Mouse (Mus musculus) cerebellum, postnatal 36 days (tissue): Measurements from ENCODE around the gene Pgbd1.
"Not testable (repeated sequence)": the region's sequence is repeated elsewhere in the genome, so short reads cannot be mapped to it uniquely, and the experiment has no call there.

Experiments used
- DNase-seq, 2 experiments: peaks; one replicate each; pipeline ENCODE4 v3.0.0; 2021 to 2022; ENCODE audit warnings: mixed read lengths in 2 of 2

Gene Pgbd1

GRCm38 (mm10) chr13:21440503-21441206, at the start of gene Pgbd1:
Pgbd1 (minus strand) TSS chr13:21441058.
- peak; percentile 77 to 79 for DNase-seq

DNA sequence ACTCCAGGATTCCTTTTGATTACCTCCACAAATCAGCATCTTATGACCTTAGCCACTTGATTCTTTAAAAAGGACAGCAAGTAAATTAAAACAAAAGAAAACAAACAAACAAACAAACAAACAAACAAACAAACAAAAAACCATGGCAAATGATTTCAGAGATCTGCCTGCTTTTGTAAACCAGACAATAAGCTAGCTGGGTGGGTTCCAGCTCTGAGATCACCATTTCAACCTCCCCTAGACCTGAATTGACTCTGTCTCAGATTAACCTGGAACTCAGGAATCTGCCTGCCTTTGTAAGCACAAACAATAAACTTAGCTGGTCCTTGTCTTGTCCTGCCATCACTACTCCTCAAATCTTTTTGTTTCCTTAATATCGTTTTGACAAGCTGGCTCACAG, 46.0 kb upstream of the Pgbd1 start:
- no peak for DNase-seq

GRCm38 (mm10) chr13:21478759-21479670, 38.2 kb upstream of the Pgbd1 start, which contains the start of the genes Zkscan4 and Gm10065:
Zkscan4 (plus strand) TSS chr13:21478907.
Gm10065 (minus strand) TSS chr13:21479441.
- DNase-seq = peak; percentile 76 to 86

DNA sequence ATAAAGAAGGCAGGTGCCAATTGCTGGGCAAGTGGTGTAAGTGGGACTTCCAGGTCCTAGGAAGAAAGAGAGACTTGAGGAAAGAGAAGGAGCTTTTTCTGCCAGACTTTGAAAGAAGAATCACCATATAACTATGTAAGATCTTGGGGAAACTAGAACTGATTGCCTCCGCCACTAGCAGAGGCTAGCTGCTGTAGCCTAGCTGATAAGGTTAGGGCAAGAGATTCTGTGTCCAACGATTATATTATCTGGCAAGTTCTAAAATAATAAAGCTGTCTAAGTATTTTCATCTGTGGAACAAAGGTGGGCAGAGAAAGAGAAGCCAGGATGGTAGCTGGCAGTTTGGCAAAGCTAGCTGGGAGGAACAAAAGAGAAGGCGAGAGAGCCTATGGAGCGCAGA, 31.6 kb upstream of the Pgbd1 start:
- no peak for DNase-seq

- DNase-seq = no peak
These were observed 28.2 kb upstream of the Pgbd1 start for GRCm38 (mm10) chr13:21469097-21469496.

DNA sequence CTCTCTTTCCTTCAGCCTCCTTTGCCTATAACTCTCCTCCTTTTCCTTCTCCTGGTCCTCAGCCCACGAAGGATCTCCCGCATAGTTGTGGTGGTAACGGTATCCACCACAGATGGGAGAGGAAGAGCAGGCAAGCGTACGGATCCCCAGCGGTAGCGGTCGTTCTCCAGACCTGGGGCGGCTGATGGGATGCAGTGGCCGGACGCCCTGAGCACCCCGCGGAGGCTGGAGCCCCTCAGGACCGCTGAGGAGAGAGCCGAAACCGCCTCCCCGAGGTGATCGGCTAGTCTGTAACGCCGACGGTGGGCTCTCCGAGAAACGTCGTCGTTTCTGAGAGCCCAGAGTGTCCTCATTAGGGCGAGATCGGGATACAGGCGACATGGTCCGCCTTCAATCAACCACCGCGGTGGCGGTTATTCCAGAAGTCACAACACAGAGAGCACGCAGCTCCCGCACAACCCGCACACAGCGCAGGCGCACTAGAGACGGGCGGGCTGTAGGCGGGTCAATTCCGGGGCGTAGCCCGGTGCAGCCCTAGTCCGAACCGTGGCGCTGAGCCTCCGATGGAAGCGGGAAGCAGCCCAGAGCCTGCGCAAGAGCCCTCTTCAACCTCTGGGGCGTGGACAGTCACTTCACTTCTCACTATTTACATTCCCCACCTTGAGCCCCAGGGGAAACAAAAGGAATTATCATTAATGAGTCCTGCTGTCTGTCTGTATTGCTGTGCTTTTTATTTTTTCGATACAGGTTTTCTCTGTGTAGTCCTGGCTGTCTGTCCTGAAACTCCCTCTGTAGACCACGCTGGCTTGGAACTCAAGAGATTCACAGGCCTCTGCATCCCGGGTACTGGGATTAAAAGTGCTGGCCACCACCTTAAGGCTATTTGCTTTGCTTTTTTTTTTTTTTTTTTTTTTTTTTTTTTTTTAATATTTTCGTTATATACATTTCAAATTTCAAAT, 27.5 kb upstream of the Pgbd1 start, which contains the start of gene Nkapl:
Gene Nkapl, minus strand, starts transcription at position 449 of the 959 bp plus-strand sequence.
- peak; percentile 84 to 86 for DNase-seq

- DNase-seq = no peak
These were observed 26.5 kb upstream of the Pgbd1 start for GRCm38 (mm10) chr13:21467336-21467735.

GRCm38 (mm10) chr13:21462516-21462915, 21.7 kb upstream of the Pgbd1 start:
- DNase-seq = not testable (repeated sequence)

GRCm38 (mm10) chr13:21456347-21456746, 15.5 kb upstream of the Pgbd1 start:
- DNase-seq = no peak

DNA sequence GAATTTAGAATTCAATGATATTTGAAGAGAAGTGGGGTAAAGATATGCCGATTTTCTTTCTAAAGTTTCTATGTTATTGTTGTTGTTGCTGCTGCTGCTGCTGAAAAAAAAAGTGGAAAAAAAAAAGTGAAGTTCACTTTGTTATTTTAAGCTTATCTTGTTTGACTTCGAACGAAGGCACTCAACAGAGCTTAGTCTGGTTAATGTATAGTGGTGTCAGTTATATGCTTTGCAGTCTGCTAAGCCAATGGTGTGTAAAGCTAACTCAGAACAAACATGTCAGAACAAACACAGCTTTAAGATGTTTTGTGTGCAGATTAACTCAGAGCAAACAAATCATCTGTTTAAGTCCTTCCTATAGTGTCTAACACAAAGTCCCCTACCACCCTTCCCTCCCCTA, 13.3 kb upstream of the Pgbd1 start:
- no peak for DNase-seq

GRCm38 (mm10) chr13:21453449-21453848, 12.6 kb upstream of the Pgbd1 start, which contains the start of gene Zscan26:
Zscan26 (minus strand) TSS chr13:21453730.
- DNase-seq = peak; percentile 84 to 86

GRCm38 (mm10) chr13:21453042-21453441, 12.2 kb upstream of the Pgbd1 start:
- DNase-seq = no peak

- no peak for DNase-seq
These were observed 7.2 kb upstream of the Pgbd1 start for GRCm38 (mm10) chr13:21447856-21448614.

GRCm38 (mm10) chr13:21446796-21447195, 5.9 kb upstream of the Pgbd1 start:
- no peak for DNase-seq

GRCm38 (mm10) chr13:21441207-21441572, 332 bp upstream of the Pgbd1 start:
- no peak for DNase-seq

- no peak for DNase-seq
These were observed 5.4 kb downstream of the Pgbd1 start for GRCm38 (mm10) chr13:21435476-21435875.

GRCm38 (mm10) chr13:21427631-21428030, 13.2 kb downstream of the Pgbd1 start:
- DNase-seq = no peak

DNA sequence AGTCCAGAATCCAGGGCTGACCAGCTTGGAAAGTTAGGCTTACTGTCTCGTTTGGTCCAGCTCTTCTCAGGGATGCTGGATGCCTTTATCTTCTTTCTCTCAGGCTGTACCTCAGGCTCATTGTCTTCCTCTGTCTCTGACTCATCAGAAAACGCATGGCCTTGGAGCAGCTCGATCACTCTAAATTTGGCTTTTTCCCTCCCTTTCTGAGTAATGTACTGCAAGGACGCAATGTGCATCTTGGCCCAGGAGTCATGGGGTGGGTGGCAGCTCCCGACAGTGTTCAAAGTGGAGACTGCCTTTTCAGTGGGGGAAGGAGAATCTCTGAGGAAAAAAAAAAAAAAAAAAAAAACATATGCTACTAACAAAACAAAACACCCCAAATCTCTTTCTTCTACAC, 17.6 kb downstream of the Pgbd1 start:
- no peak for DNase-seq

DNA sequence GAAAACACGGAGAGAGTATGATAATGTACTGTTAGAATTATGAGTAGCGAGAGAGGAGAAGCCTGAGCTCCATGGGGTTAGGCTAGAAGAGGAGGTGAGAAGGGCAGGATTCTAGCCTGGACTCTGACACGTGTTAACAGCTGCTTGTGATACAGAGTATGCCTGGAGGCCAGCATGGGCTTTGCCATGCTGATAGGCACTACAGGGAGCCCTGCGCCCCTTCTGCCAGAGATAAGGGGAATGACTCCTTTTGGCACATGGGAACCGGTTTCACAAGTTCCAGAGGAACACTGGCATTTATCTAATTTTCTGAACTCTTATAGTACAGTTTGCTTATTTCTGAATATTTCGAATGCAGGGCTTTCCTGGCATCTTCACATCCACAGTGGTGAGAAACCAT, 22.0 kb downstream of the Pgbd1 start:
- DNase-seq = no peak

DNA sequence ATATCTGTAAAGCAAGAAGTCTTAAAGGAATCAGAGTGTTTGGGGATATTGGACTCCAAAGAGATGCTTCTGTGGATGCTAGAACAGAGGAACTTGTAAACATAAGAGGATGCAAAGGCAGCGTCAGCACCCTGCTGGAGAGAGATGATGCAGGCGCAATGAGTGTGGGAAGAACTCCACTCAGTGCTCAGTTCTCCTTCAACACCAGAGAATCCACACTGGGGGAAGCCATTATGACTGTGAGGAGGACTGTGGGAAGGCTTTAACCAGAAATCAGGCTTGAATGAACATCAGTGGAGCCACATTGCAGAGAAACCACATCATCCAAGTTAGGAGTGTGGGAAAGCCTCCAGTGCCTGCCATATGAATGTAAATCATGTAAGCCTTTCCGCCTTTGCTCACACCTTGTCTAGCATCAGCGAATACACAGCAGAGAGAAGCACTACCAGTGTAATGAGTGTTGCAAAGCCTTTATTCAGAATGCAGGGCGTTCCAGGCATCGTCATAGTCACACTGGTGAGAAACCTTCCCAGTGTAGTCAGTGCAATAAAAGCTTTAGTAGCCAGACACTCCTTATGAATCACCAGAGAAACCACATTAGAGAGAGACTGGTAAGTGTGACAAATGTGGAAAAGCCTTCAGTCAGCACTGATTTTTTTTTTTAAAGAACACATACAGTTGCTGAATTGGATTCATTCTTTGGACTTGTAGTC, 23.4 kb downstream of the Pgbd1 start:
- no peak for DNase-seq

DNA sequence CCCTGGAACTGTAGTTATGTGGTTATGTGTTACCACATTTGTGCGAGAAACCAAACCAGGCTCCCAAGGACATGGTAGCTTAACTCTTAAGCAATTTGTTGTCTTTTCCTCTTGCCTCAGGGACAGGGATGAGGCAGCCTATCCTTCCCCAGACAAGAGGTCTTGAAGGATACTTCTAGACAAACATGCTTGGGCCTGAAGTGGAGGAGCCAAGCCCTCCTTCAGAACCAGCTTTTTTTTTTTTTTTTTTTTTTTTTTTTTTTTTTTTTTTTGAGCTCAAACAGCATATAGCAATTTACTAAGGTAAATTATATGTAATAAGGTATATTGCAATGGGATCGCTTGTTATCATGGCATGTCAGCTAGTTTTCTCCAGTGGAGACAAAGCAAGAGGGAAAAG, 25.1 kb downstream of the Pgbd1 start:
- DNase-seq = no peak
